Mouse (Mus musculus) forebrain, postnatal 0 days (tissue): ENCODE results near the gene Pramef17. TPM values are rescaled to one million over a fixed set of nuclear protein-coding genes. Genes with fewer than 3 reads are reported as not detected.
"Not testable (repeated sequence)": the region's sequence is repeated elsewhere in the genome, so short reads cannot be mapped to it uniquely, and the experiment has no call there.

ENCODE experiments used
- ATAC-seq: fragments of 200-750 bp; cut with Nextera tagmentation; 2 replicates; pipeline ENCODE4 v1.8.0; 2017; ENCODE audit warnings: mild to moderate bottlenecking, moderate library complexity
- DNase-seq: peaks from one replicate; pipeline ENCODE4 v3.0.0-alpha.2; 2015
- H3K27ac ChIP-seq: fragments of 300-500 bp; sonication (generic); 2 replicates; pipeline ENCODE4 v1.5.1; 2014; ENCODE audit warnings: low read depth, mild to moderate bottlenecking, antibody characterized with exemption, low read length, moderate library complexity, mixed read lengths
- H3K27me3 ChIP-seq: fragments of 300-500 bp; sonication (generic); 2 replicates; pipeline ENCODE4 v1.6.1; 2014; ENCODE audit warnings: mild to moderate bottlenecking, low read length, mixed read lengths; ENCODE audit not compliant: insufficient read depth
- H3K36me3 ChIP-seq: fragments of 300-500 bp; sonication (generic); 2 replicates; pipeline ENCODE4 v1.6.1; 2014; ENCODE audit warnings: mild to moderate bottlenecking, moderate library complexity; ENCODE audit not compliant: insufficient read depth
- H3K4me1 ChIP-seq: fragments of 300-500 bp; sonication (generic); 2 replicates; pipeline ENCODE4 v1.6.1; 2014; ENCODE audit warnings: antibody characterized with exemption; ENCODE audit not compliant: insufficient read depth
- H3K4me2 ChIP-seq: fragments of 300-500 bp; sonication (generic); 2 replicates; pipeline ENCODE4 v1.6.1; 2014; ENCODE audit warnings: low read depth, mild to moderate bottlenecking, moderate library complexity
- H3K4me3 ChIP-seq: fragments of 300-500 bp; sonication (generic); 2 replicates; pipeline ENCODE4 v1.5.1; 2014; ENCODE audit warnings: low read depth, low read length, mixed read lengths
- H3K9ac ChIP-seq: fragments of 300-500 bp; sonication (generic); 2 replicates; pipeline ENCODE4 v1.6.1; 2014; ENCODE audit warnings: mild to moderate bottlenecking
- H3K9me3 ChIP-seq: fragments of 300-500 bp; sonication (generic); 2 replicates; pipeline ENCODE4 v1.6.1; 2016; ENCODE audit warnings: low read length
- WGBS: fragments of 180-500 bp; shearing (Covaris S2); extraction: QIAGEN DNeasy Blood & Tissue Kit; methylation state at CpG from one replicate; pipeline ENCODE4 v1.1.7; 2014; 5-methylcytosine and 5-hydroxymethylcytosine counted together
- polyA plus RNA-seq: library from polyadenylated mRNA; unstranded; fragments of >200 nt; fragmentation: Nextera tagmentation; extraction: Ambion mirVana; gene quantifications from 2 replicates; pipeline ENCODE4 v1.2.1, GENCODE M21; 2015
- total RNA-seq: library from RNA; depleted of rRNA; stranded (reverse); fragments of >200 nt; gene quantifications from 2 replicates; pipeline ENCODE4 v1.2.3, GENCODE M21; 2014; rRNA removed

Gene Pramef17
- total RNA-seq = not detected in 2 replicates
- polyA plus RNA-seq = not detected in 2 replicates

GRCm38 (mm10) chr4:143994269-143994668 is at the start of gene Pramef17:
Gene Pramef17, minus strand, starts transcription at chr4:143994369.
- not testable (repeated sequence) for H3K4me1 ChIP-seq, H3K4me3 ChIP-seq, H3K27ac ChIP-seq, H3K36me3 ChIP-seq, H3K9ac ChIP-seq, H3K27me3 ChIP-seq, H3K4me2 ChIP-seq, ATAC-seq, H3K9me3 ChIP-seq, DNase-seq
- 48% methylated on average over 3 of the region's 3 CpGs for WGBS

- WGBS = 96% methylated on average over 13 of the region's 17 CpGs
- H3K9me3 ChIP-seq, H3K4me2 ChIP-seq, H3K9ac ChIP-seq, ATAC-seq, H3K27me3 ChIP-seq, DNase-seq, H3K36me3 ChIP-seq, H3K4me1 ChIP-seq, H3K27ac ChIP-seq, H3K4me3 ChIP-seq: not testable (repeated sequence)
Measured at GRCm38 (mm10) chr4:143988126-143988525, 6.0 kb downstream of the Pramef17 start.

DNA sequence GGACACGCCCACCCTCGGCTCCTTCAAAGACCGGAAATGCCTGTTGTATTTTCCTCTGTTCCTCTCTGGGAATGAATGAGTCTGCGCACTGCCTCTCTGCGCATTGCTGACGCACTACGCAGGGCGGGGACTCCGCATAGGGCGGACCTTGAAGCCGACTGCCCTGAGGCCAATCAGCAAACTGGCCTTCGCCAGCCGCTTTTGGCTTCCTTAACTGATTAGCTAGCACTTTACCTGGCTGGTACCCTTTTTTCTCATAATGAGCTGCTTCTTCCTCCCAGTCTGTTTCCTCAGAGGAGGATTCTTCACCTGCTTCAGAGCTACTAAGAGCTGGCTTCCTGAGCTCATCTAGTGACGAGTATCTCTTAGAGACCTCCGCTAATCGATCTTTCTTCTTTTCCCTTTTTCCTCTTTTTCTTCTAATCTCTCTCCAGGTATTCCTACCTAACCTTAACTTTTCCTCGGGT is 6.7 kb downstream of the Pramef17 start:
- H3K27me3 ChIP-seq, H3K4me3 ChIP-seq, H3K9me3 ChIP-seq, H3K36me3 ChIP-seq, H3K9ac ChIP-seq, DNase-seq, H3K4me1 ChIP-seq, H3K27ac ChIP-seq, ATAC-seq, H3K4me2 ChIP-seq: not testable (repeated sequence)
- WGBS = 97% methylated on average over 9 of the region's 17 CpGs

DNA sequence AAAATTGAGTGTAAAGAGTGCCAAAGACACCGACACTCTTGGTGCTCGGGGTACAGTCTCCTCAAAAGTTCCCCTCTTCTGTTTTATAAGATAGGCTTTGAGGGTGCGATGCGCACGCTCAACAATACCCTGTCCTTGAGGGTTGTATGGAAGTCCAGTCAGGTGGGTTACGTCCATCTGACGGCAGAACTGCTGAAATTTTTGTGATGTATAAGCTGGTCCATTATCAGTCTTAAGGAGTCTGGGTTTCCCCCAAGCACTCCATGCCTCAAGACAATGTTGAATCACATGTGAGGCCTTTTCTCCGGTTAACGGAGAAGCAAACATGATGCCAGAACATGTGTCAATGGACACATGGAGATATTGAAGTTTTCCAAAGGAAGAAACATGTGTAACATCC is 8.4 kb downstream of the Pramef17 start:
- not testable (repeated sequence) for H3K4me2 ChIP-seq, DNase-seq, H3K9me3 ChIP-seq, ATAC-seq, H3K36me3 ChIP-seq, H3K4me1 ChIP-seq, H3K27ac ChIP-seq, H3K9ac ChIP-seq, H3K4me3 ChIP-seq, H3K27me3 ChIP-seq
- WGBS = 96% methylated on average over 2 of the region's 9 CpGs

- H3K27ac ChIP-seq, H3K4me3 ChIP-seq, H3K9me3 ChIP-seq, DNase-seq, H3K4me2 ChIP-seq, H3K36me3 ChIP-seq, H3K4me1 ChIP-seq, H3K27me3 ChIP-seq, ATAC-seq, H3K9ac ChIP-seq: not testable (repeated sequence)
- no CpG with 5 or more reads among the region's 7 CpGs for WGBS
Measured at GRCm38 (mm10) chr4:143985165-143985564, 9.0 kb downstream of the Pramef17 start.

- H3K36me3 ChIP-seq, H3K4me2 ChIP-seq, DNase-seq, H3K4me1 ChIP-seq, H3K9ac ChIP-seq, H3K27me3 ChIP-seq, H3K27ac ChIP-seq, ATAC-seq, H3K9me3 ChIP-seq, H3K4me3 ChIP-seq: not testable (repeated sequence)
- no CpG with 5 or more reads among the region's 1 CpGs for WGBS
Measured at GRCm38 (mm10) chr4:143983446-143983845, 10.7 kb downstream of the Pramef17 start.

DNA sequence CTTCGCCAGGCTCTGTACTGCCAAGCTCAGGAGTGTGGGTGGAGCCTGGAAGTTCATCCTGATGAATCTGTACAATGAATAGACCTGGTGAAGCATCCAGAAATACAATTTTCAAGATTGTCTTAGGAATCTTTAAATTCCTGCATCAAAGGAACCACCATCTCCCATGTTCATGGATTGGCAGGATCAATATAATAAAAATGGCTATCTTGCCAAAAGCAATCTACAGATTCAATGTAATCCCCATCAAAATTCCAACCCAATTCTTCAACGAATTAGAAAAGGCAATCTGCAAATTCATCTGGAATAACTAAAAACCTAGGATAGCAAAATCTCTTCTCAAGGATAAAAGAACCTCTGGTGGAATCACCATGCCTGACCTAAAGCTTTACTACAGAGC is 27.3 kb downstream of the Pramef17 start, which contains the start of gene Gm13101:
Gene Gm13101 (minus strand): TSS at position 101 of the 400 bp plus-strand sequence.
- DNase-seq, ATAC-seq, H3K4me2 ChIP-seq, H3K9ac ChIP-seq, H3K4me1 ChIP-seq, H3K4me3 ChIP-seq, H3K36me3 ChIP-seq, H3K27ac ChIP-seq, H3K9me3 ChIP-seq, H3K27me3 ChIP-seq: not testable (repeated sequence)
- WGBS = 56% methylated on average over 2 of the region's 2 CpGs

DNA sequence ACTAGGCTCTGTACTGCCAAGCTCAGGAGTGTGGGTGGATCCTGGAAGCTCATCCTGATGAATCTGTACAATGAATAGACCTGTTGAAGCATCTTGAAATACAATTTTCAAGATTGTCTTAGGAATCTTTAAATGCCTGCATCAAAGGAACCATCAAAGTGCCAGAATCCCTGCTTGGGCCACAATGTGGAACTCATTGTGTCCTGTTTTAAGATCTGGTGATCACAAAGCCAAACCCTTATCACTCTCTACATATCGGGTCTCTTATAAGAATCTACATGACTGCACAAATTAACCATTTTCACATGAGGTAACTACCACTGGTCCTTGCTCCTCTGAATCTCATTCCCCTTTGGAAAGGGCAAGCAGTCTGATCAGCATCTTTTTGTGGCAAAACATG is 43.3 kb downstream of the Pramef17 start, which contains the start of gene Pramef25:
Gene Pramef25 (minus strand): TSS at position 101 of the 400 bp plus-strand sequence.
- H3K27ac ChIP-seq, H3K9me3 ChIP-seq, H3K27me3 ChIP-seq, H3K36me3 ChIP-seq, H3K9ac ChIP-seq, DNase-seq, ATAC-seq, H3K4me3 ChIP-seq, H3K4me1 ChIP-seq, H3K4me2 ChIP-seq: not testable (repeated sequence)
- WGBS = 91% methylated on average over 1 of the region's 1 CpGs

Other genes with a start within 250 kb of the Pramef17 start
- gene Gm13023, start 205.0 kb downstream of the Pramef17 start, total RNA-seq = not detected in 2 replicates
- not detected in 2 replicates for gene Gm13023, start 205.0 kb downstream of the Pramef17 start, polyA plus RNA-seq
- not detected in 2 replicates for gene Gm13084, start 178.3 kb downstream of the Pramef17 start, total RNA-seq
- not detected in 2 replicates for gene Gm13084, start 178.3 kb downstream of the Pramef17 start, polyA plus RNA-seq
- gene Gm13103, start 147.9 kb downstream of the Pramef17 start, total RNA-seq = not detected in 2 replicates
- not detected in 2 replicates for gene Gm13103, start 147.9 kb downstream of the Pramef17 start, polyA plus RNA-seq
- not detected in 2 replicates for gene Pramef6, start 94.0 kb downstream of the Pramef17 start, total RNA-seq
- gene Pramef6, start 94.0 kb downstream of the Pramef17 start, polyA plus RNA-seq = not detected in 2 replicates
- gene Pramef25, start 43.4 kb downstream of the Pramef17 start, total RNA-seq = not detected in 2 replicates
- not detected in 2 replicates for gene Pramef25, start 43.4 kb downstream of the Pramef17 start, polyA plus RNA-seq
- not detected in 2 replicates for gene Gm13101, start 27.4 kb downstream of the Pramef17 start, total RNA-seq
- gene Gm13101, start 27.4 kb downstream of the Pramef17 start, polyA plus RNA-seq = not detected in 2 replicates
- gene Pramel4, start 64.8 kb upstream of the Pramef17 start, total RNA-seq = not detected in 2 replicates
- gene Pramel4, start 64.8 kb upstream of the Pramef17 start, polyA plus RNA-seq = not detected in 2 replicates
- gene Gm13102, start 112.1 kb upstream of the Pramef17 start, total RNA-seq = not detected in 2 replicates
- not detected in 2 replicates for gene Gm13102, start 112.1 kb upstream of the Pramef17 start, polyA plus RNA-seq
- not detected in 2 replicates for gene Oog3, start 168.3 kb upstream of the Pramef17 start, total RNA-seq
- not detected in 2 replicates for gene Oog3, start 168.3 kb upstream of the Pramef17 start, polyA plus RNA-seq
- not detected in 2 replicates for gene Oog2, start 196.3 kb upstream of the Pramef17 start, total RNA-seq
- not detected in 2 replicates for gene Oog2, start 196.3 kb upstream of the Pramef17 start, polyA plus RNA-seq
- not detected in 2 replicates for gene C87977, start 218.9 kb upstream of the Pramef17 start, total RNA-seq
- not detected in 2 replicates for gene C87977, start 218.9 kb upstream of the Pramef17 start, polyA plus RNA-seq